Mouse (Mus musculus) limb, embryonic 11.5 days (tissue): ENCODE data around the gene Ints7. TPM values are rescaled to one million over a fixed set of nuclear protein-coding genes. Genes with fewer than 3 reads are reported as not detected.

Source experiments
- ATAC-seq: fragments of 200-750 bp; cut with Nextera tagmentation; 2 replicates; pipeline ENCODE4 v1.8.0; 2017; ENCODE audit warnings: low read depth; ENCODE audit not compliant: insufficient number of reproducible peaks, low FRiP score, low TSS enrichment
- DNase-seq: peaks from one replicate; pipeline ENCODE4 v3.0.0-alpha.2; 2015; ENCODE audit warnings: low spot score
- H3K27ac ChIP-seq: fragments of 300-500 bp; sonication (generic); replicated peaks from 2 replicates; pipeline ENCODE4 v1.5.1; 2014; ENCODE audit warnings: low read depth, mild to moderate bottlenecking, low read length
- H3K27me3 ChIP-seq: fragments of 300-500 bp; sonication (generic); 2 replicates; pipeline ENCODE4 v1.6.1; 2014; ENCODE audit warnings: mild to moderate bottlenecking, low read length, mixed read lengths; ENCODE audit not compliant: control insufficient read depth, insufficient read depth
- H3K36me3 ChIP-seq: fragments of 300-500 bp; sonication (generic); 2 replicates; pipeline ENCODE4 v1.6.1; 2014; ENCODE audit warnings: mild to moderate bottlenecking, low read length, moderate library complexity, mixed read lengths; ENCODE audit not compliant: control insufficient read depth, insufficient read depth
- H3K4me1 ChIP-seq: fragments of 300-500 bp; sonication (generic); 2 replicates; pipeline ENCODE4 v1.6.1; 2014; ENCODE audit warnings: low read length, mixed read lengths; ENCODE audit not compliant: control insufficient read depth, insufficient read depth
- H3K4me2 ChIP-seq: fragments of 300-500 bp; sonication (generic); 2 replicates; pipeline ENCODE4 v1.6.1; 2014; ENCODE audit warnings: low read depth, mild to moderate bottlenecking, moderate library complexity; ENCODE audit not compliant: severe bottlenecking
- H3K4me3 ChIP-seq: fragments of 300-500 bp; sonication (generic); 2 replicates; pipeline ENCODE4 v1.5.1; 2014; ENCODE audit warnings: low read depth, low read length
- H3K9ac ChIP-seq: fragments of 300-500 bp; sonication (generic); 2 replicates; pipeline ENCODE4 v1.6.1; 2014; ENCODE audit warnings: mild to moderate bottlenecking, low read length
- H3K9me3 ChIP-seq: fragments of 300-500 bp; sonication (generic); 2 replicates; pipeline ENCODE4 v1.6.1; 2016; ENCODE audit warnings: low read length; ENCODE audit not compliant: control insufficient read depth
- WGBS: fragments of 180-500 bp; shearing (Covaris S2); extraction: QIAGEN DNeasy Blood & Tissue Kit; methylation state at CpG from one replicate; pipeline ENCODE4 v1.1.7; 2014; 5-methylcytosine and 5-hydroxymethylcytosine counted together
- polyA plus RNA-seq: library from polyadenylated mRNA; unstranded; fragments of >200 nt; fragmentation: Nextera tagmentation; extraction: Ambion mirVana; gene quantifications from 2 replicates; pipeline ENCODE4 v1.2.1, GENCODE M21; 2014

Gene Ints7
- polyA plus RNA-seq, 1 experiment from 2014 or later, result 63.0 TPM

GRCm38 (mm10) chr1:191641438-191641837, 66.0 kb downstream of the Ints7 start:
- H3K27ac ChIP-seq, result no peak overlapping the region
- DNase-seq (no peak), ATAC-seq (no peak)
- no peaks in the 10 kb centered on the region for H3K36me3 ChIP-seq
- WGBS, result 12% methylated on average over 2 of the region's 2 CpGs
- H3K4me1 ChIP-seq, result peaks cover 6% of the 10 kb centered on the region
- H3K27me3 ChIP-seq, result no peaks in the 10 kb centered on the region
- no peak overlapping the region for H3K4me2 ChIP-seq
- no peak overlapping the region for H3K4me3 ChIP-seq
- no peak overlapping the region for H3K9ac ChIP-seq
- H3K9me3 ChIP-seq, result no peaks in the 10 kb centered on the region

- DNase-seq (no peak), ATAC-seq (no peak)
- Histone ChIP-seq H3K4me1 (peaks cover 6% of the 10 kb centered on the region), H3K9ac (no peak overlapping the region), H3K27me3 (no peaks in the 10 kb centered on the region), H3K36me3 (no peaks in the 10 kb centered on the region), H3K4me3 (no peak overlapping the region), H3K9me3 (no peaks in the 10 kb centered on the region), H3K4me2 (no peak overlapping the region), H3K27ac (no peak overlapping the region)
- 66% methylated on average over 4 of the region's 4 CpGs for WGBS
These were observed 67.5 kb downstream of the Ints7 start for GRCm38 (mm10) chr1:191642903-191643302.

GRCm38 (mm10) chr1:191645921-191646320, 70.5 kb downstream of the Ints7 start:
- ATAC-seq, result no peak
- WGBS, result 66% methylated on average over 8 of the region's 8 CpGs
- no peaks in the 10 kb centered on the region for H3K9me3 ChIP-seq

GRCm38 (mm10) chr1:191647590-191647989, 72.2 kb downstream of the Ints7 start:
- no peaks in the 10 kb centered on the region for H3K4me1 ChIP-seq
- ATAC-seq (no peak), DNase-seq (no peak)
- H3K27ac ChIP-seq, result no peak overlapping the region
- H3K4me3 ChIP-seq, result no peak overlapping the region
- no peak overlapping the region for H3K9ac ChIP-seq
- H3K4me2 ChIP-seq, result no peak overlapping the region
- H3K27me3 ChIP-seq, result no peaks in the 10 kb centered on the region
- 83% methylated on average over 3 of the region's 3 CpGs for WGBS
- H3K36me3 ChIP-seq, result no peaks in the 10 kb centered on the region
- no peaks in the 10 kb centered on the region for H3K9me3 ChIP-seq

More at GRCm38 (mm10) chr1:191645921-191646320, 70.5 kb downstream of the Ints7 start:
- DNase-seq, result no peak
- Histone ChIP-seq H3K27ac (no peak overlapping the region), H3K4me3 (no peak overlapping the region), H3K4me2 (no peak overlapping the region), H3K4me1 (peaks cover 6% of the 10 kb centered on the region), H3K9ac (no peak overlapping the region), H3K36me3 (no peaks in the 10 kb centered on the region), H3K27me3 (no peaks in the 10 kb centered on the region)

DNA sequence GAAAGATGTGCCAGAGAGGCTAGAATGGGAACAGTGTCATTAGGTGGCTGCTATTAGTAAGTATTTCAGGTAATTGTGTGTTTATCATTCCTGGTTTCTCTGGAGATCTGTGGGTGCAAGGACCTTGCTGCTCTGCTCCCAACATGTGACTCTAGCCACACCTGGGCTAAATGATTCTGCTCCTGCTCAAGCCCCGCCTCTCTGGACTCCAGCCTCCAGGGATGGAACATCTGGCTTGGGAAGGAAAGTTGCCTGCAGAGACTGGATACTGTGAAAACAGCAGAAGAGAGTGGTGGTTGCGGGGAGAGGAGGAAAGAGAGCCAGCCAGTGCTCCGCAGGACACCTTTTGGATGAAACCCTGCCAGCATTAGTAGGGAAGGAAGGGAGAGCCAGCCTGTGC, 84.0 kb downstream of the Ints7 start:
- H3K4me2 ChIP-seq, result no peak overlapping the region
- WGBS, result 75% methylated on average over 3 of the region's 3 CpGs
- no peaks in the 10 kb centered on the region for H3K27me3 ChIP-seq
- no peaks in the 10 kb centered on the region for H3K9me3 ChIP-seq
- H3K4me3 ChIP-seq, result no peak overlapping the region
- ATAC-seq, result no peak
- H3K27ac ChIP-seq, result no peak overlapping the region
- no peak overlapping the region for H3K9ac ChIP-seq
- 0 out of 2 replicates have a peak, but pooled peaks cover 2% of the 10 kb centered on the region for H3K4me1 ChIP-seq
- no peaks in the 10 kb centered on the region for H3K36me3 ChIP-seq
- no peak for DNase-seq

GRCm38 (mm10) chr1:191661019-191661796, 85.8 kb downstream of the Ints7 start:
- Histone ChIP-seq H3K27ac (no peak overlapping the region), H3K27me3 (no peaks in the 10 kb centered on the region), H3K4me3 (no peak overlapping the region), H3K9ac (no peak overlapping the region), H3K4me2 (no peak overlapping the region), H3K9me3 (no peaks in the 10 kb centered on the region), H3K4me1 (0 out of 2 replicates have a peak, but pooled peaks cover 2% of the 10 kb centered on the region), H3K36me3 (no peaks in the 10 kb centered on the region)
- DNase-seq (no peak), ATAC-seq (no peak)
- 73% methylated on average over 8 of the region's 8 CpGs for WGBS

DNA sequence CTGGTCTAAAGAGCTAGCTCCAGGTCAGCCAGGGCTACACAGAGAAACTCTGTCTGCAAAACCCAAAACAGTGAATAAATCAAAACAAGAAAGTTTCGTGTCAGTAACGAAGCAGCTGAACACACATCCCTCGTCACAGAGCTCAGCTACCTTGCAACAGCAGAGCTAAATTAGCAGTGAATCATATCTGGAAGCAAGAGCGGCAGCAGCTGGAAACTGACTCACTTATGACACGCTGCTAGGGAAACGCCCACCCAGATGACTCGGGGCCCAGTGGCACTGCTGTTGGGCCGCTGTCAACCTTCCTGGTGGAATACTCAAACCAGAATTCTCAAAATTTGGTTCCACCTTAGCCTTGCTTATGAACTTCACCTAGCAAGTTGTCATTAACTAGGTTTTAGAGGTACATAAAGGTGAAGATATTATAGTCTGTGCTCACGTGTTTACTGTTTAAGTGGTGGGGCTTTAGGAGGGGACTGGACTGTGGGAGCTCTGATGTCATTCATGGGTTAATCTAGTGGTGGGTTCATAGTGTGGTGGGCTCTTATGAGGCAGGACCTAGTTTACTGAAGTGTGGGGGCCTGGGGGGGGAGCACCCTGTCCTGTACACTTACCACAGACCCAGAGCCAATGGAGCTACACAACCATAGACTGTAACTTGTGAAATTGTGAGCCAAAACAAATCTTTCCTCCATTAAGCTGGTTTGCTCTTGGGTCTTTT, 86.9 kb downstream of the Ints7 start:
- no peak for DNase-seq
- no peak for ATAC-seq
- Histone ChIP-seq H3K4me2 (no peak overlapping the region), H3K9ac (no peak overlapping the region), H3K4me1 (0 out of 2 replicates have a peak, but pooled peaks cover 2% of the 10 kb centered on the region), H3K9me3 (no peaks in the 10 kb centered on the region), H3K36me3 (no peaks in the 10 kb centered on the region), H3K4me3 (no peak overlapping the region), H3K27ac (no peak overlapping the region), H3K27me3 (no peaks in the 10 kb centered on the region)
- WGBS, result 71% methylated on average over 9 of the region's 9 CpGs

DNA sequence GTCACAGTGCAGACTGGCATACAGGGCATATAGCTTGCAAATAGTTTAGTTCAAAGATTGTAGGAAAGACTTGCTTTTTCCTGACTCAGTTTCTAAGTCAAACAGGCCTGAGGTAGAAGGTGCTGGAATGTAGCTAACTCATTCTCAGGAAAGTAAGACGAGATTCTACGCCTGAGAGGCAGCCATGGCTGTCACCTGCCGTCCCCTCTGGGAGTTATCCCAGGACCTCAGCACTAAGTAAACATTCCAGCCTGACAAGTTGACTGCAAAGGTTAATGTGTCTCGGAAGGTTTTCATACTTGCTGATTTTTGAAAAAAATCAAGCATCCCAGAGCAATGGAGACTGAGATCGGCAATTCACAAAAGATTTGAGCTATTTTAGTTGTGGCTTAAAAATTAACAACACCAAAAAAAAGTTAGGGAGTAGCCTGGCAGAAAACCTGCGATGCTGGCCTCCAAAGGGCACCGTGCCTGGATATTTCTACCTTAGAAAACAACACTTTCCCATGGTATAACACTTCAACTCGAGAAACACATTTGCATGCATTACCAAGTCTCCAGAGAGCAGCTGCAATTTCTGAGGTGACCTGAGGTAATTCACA, 87.6 kb downstream of the Ints7 start:
- DNase-seq (no peak), ATAC-seq (no peak)
- no peak overlapping the region for H3K9ac ChIP-seq
- 64% methylated on average over 8 of the region's 8 CpGs for WGBS
- no peak overlapping the region for H3K4me3 ChIP-seq
- H3K27ac ChIP-seq, result no peak overlapping the region
- H3K9me3 ChIP-seq, result no peaks in the 10 kb centered on the region
- no peaks in the 10 kb centered on the region for H3K36me3 ChIP-seq
- H3K4me2 ChIP-seq, result no peak overlapping the region
- 0 out of 2 replicates have a peak, but pooled peaks cover 2% of the 10 kb centered on the region for H3K4me1 ChIP-seq
- no peaks in the 10 kb centered on the region for H3K27me3 ChIP-seq
